Mouse (Mus musculus) kidney, postnatal 0 days (tissue): ENCODE data around the gene Stum. TPM values are rescaled to one million over a fixed set of nuclear protein-coding genes. Genes with fewer than 3 reads are reported as not detected.
A peak's percentile ranks its signal among the peaks of the same experiment; 100 is the strongest.

Experiments
- ATAC-seq: fragments of 200-750 bp; cut with Nextera tagmentation; replicated peaks from 2 replicates; pipeline ENCODE4 v1.8.0; 2017; ENCODE audit warnings: low read depth, moderate number of reproducible peaks, moderate TSS enrichment, moderate library complexity; ENCODE audit not compliant: low FRiP score
- DNase-seq: peaks from one replicate; pipeline ENCODE4 v3.0.0-alpha.2; 2016; ENCODE audit warnings: low spot score
- H3K27ac ChIP-seq: fragments of 300-500 bp; sonication (generic); 2 replicates; pipeline ENCODE4 v1.5.1; 2014; ENCODE audit warnings: mild to moderate bottlenecking
- H3K27me3 ChIP-seq: fragments of 300-500 bp; sonication (generic); 2 replicates; pipeline ENCODE4 v1.6.1; 2014; ENCODE audit warnings: low read length, mixed read lengths; ENCODE audit not compliant: insufficient read depth
- H3K36me3 ChIP-seq: fragments of 300-500 bp; sonication (generic); 2 replicates; pipeline ENCODE4 v1.6.1; 2014; ENCODE audit warnings: low read length, mixed read lengths; ENCODE audit not compliant: insufficient read depth
- H3K4me1 ChIP-seq: fragments of 300-500 bp; sonication (generic); replicated peaks from 2 replicates; pipeline ENCODE4 v1.6.1; 2014; ENCODE audit warnings: antibody characterized with exemption, low read length, mixed read lengths; ENCODE audit not compliant: insufficient read depth
- H3K4me2 ChIP-seq: fragments of 300-500 bp; sonication (generic); 2 replicates; pipeline ENCODE4 v1.6.1; 2014; ENCODE audit warnings: mild to moderate bottlenecking, low read length, moderate library complexity, mixed read lengths
- H3K4me3 ChIP-seq: fragments of 300-500 bp; sonication (generic); replicated peaks from 2 replicates; pipeline ENCODE4 v1.5.1; 2014; ENCODE audit warnings: low read depth, low read length
- H3K9ac ChIP-seq: fragments of 300-500 bp; sonication (generic); 2 replicates; pipeline ENCODE4 v1.6.1; 2014; ENCODE audit warnings: low read depth, low read length
- H3K9me3 ChIP-seq: fragments of 300-500 bp; sonication (generic); replicated peaks from 2 replicates; pipeline ENCODE4 v1.6.1; 2016; ENCODE audit warnings: low read length, inconsistent platforms, mixed read lengths
- CTCF ChIP-seq: IDR thresholded peaks from 2 replicates; pipeline ENCODE4 v1.5.1; 2016; ENCODE audit warnings: antibody characterized with exemption, low read depth, mild to moderate bottlenecking, moderate library complexity
- WGBS: fragments of 180-500 bp; shearing (Covaris S2); extraction: QIAGEN DNeasy Blood & Tissue Kit; methylation state at CpG from one replicate; pipeline ENCODE4 v1.1.7; 2014; 5-methylcytosine and 5-hydroxymethylcytosine counted together
- polyA plus RNA-seq: library from polyadenylated mRNA; unstranded; fragments of >200 nt; fragmentation: Nextera tagmentation; extraction: Ambion mirVana; gene quantifications from 2 replicates; pipeline ENCODE4 v1.2.1, GENCODE M21; 2015

Gene Stum
- polyA plus RNA-seq, 1 experiment from 2014 or later = 1.0 TPM

GRCm38 (mm10) chr1:180462983-180463475, 20.3 kb downstream of the Stum start:
- WGBS = 91% methylated on average over 5 of the region's 5 CpGs
- ATAC-seq (no peak), DNase-seq (no peak)
- H3K4me2 ChIP-seq = no peak overlapping the region
- no peaks in the 10 kb centered on the region for H3K4me1 ChIP-seq
- no peak overlapping the region for H3K4me3 ChIP-seq
- no peaks in the 10 kb centered on the region for H3K27me3 ChIP-seq
- H3K36me3 ChIP-seq = no peaks in the 10 kb centered on the region
- TF ChIP-seq CTCF = no peak
- no peak overlapping the region for H3K9ac ChIP-seq
- H3K27ac ChIP-seq = no peak overlapping the region
- no peaks in the 10 kb centered on the region for H3K9me3 ChIP-seq

DNA sequence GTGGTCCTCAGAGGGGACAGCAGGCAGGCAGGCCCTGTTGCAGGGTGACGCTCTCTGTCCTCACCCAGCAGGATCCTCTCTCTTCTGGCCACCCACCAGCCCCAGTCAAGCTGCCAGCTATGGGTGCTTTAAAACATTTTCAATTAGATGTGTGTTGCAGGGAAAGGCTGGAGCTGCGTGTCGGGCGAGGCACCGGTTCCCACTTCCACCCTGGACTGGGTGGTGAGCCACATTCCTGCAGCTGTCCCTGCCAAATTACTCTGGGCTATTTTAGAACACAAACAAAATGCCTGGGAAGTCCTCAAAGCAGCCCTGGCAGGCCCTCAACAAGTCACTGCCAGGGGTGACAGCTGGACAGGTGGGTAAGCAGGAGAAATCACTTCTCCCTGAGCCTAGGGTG, 20.9 kb downstream of the Stum start:
- H3K9me3 ChIP-seq = no peaks in the 10 kb centered on the region
- TF ChIP-seq CTCF = no peak
- no peaks in the 10 kb centered on the region for H3K4me1 ChIP-seq
- DNase-seq = no peak
- no peak overlapping the region for H3K4me2 ChIP-seq
- 74% methylated on average over 5 of the region's 5 CpGs for WGBS
- no peak overlapping the region for H3K4me3 ChIP-seq
- H3K27me3 ChIP-seq = no peaks in the 10 kb centered on the region
- H3K9ac ChIP-seq = no peak overlapping the region
- no peaks in the 10 kb centered on the region for H3K36me3 ChIP-seq
- no peak overlapping the region for H3K27ac ChIP-seq
- no peak for ATAC-seq

DNA sequence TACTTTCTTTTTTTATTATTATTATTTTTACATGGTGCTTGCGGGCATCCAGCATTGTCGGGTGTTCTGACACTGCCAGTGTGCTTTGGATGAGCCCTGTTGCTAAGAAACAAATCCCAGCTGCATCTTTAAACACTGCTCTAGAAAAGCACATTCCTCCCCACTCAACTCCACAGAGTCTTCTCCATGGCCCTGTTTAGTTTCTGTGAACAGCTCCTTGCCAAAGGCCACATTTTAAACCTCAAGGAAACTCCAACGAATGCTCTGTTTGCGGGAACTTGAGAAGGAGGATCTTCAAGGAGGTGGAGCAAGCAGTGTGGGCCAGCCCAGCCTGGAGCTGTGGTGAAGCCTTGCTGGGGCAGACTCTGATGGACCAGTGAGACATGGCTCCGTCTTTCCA, 22.6 kb downstream of the Stum start:
- H3K27ac ChIP-seq = no peak overlapping the region
- ATAC-seq = no peak
- no peaks in the 10 kb centered on the region for H3K9me3 ChIP-seq
- H3K4me2 ChIP-seq = no peak overlapping the region
- no peaks in the 10 kb centered on the region for H3K27me3 ChIP-seq
- no peak for TF ChIP-seq CTCF
- H3K9ac ChIP-seq = no peak overlapping the region
- 41% methylated on average over 5 of the region's 5 CpGs for WGBS
- no peaks in the 10 kb centered on the region for H3K36me3 ChIP-seq
- no peaks in the 10 kb centered on the region for H3K4me1 ChIP-seq
- H3K4me3 ChIP-seq = no peak overlapping the region
- DNase-seq = peak; percentile 60

DNA sequence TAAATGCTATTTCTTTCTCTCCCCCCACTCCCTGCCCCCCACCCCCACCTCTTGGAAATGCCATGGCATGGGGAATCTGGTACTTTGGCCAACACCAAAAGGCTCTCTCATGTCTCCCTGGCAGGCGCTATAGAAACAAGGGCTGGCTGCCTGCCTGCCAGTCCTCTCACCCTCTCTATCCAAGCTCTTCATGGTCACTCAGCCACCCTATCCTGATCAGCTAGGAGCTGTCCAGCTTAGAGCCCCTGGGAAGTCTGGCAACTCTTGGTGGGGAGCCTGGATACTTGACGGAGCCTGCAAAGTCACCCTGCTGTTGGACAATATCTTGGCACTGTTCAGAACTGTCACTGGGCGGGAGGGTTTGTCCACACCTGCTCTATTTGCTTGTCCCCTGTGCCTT, 24.6 kb downstream of the Stum start:
- no peak overlapping the region for H3K4me2 ChIP-seq

DNA sequence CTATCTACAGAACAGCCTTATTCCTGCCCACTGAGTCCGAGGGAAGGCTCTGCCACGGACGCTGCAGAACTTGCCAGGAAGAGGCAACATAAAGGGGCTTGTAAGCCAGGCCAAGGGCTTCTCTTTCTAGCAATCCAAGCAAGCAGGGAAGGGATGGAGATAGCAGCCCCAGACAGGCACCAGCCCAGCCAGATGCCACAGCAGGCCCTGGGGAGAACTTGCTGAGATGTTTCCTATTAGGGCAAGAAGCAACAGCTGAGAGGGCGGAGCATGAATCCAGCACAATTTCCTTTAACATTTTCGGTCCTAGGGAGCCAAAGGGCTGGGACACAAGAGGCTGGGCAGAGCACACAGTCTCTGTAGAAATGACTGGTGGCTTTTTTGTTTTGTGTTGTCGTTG, 25.0 kb downstream of the Stum start:
- H3K4me2 ChIP-seq = no peak overlapping the region
- no peak overlapping the region for H3K27ac ChIP-seq
- no peaks in the 10 kb centered on the region for H3K9me3 ChIP-seq
- no peak overlapping the region for H3K4me3 ChIP-seq
- no peak for TF ChIP-seq CTCF
- DNase-seq = peak; percentile 14
- ATAC-seq = no peak
- H3K36me3 ChIP-seq = no peaks in the 10 kb centered on the region
- H3K9ac ChIP-seq = no peak overlapping the region
- H3K4me1 ChIP-seq = no peaks in the 10 kb centered on the region
- 55% methylated on average over 6 of the region's 6 CpGs for WGBS
- H3K27me3 ChIP-seq = no peaks in the 10 kb centered on the region

More for the DNA sequence above, 24.6 kb downstream of the Stum start:
- Histone ChIP-seq H3K4me1 (no peaks in the 10 kb centered on the region), H3K9ac (no peak overlapping the region), H3K27me3 (no peaks in the 10 kb centered on the region), H3K27ac (no peak overlapping the region), H3K36me3 (no peaks in the 10 kb centered on the region), H3K9me3 (no peaks in the 10 kb centered on the region), H3K4me3 (no peak overlapping the region)
- TF ChIP-seq CTCF = no peak
- no peak for ATAC-seq
- 46% methylated on average over 3 of the region's 3 CpGs for WGBS
- peak; percentile 57 for DNase-seq

GRCm38 (mm10) chr1:180449641-180450040, 33.7 kb downstream of the Stum start:
- no peaks in the 10 kb centered on the region for H3K9me3 ChIP-seq
- DNase-seq = no peak
- H3K4me3 ChIP-seq = no peak overlapping the region
- no peak for TF ChIP-seq CTCF
- no peak for ATAC-seq
- H3K27ac ChIP-seq = no peak overlapping the region
- 0 out of 2 replicates have a peak, but pooled peaks cover 3% of the 10 kb centered on the region for H3K4me1 ChIP-seq
- H3K4me2 ChIP-seq = no peak overlapping the region
- no peaks in the 10 kb centered on the region for H3K27me3 ChIP-seq
- WGBS = 63% methylated on average over 2 of the region's 2 CpGs
- H3K36me3 ChIP-seq = no peaks in the 10 kb centered on the region
- H3K9ac ChIP-seq = no peak overlapping the region

- H3K4me2 ChIP-seq = no peak overlapping the region
- DNase-seq (no peak), ATAC-seq (no peak)
- no peaks in the 10 kb centered on the region for H3K9me3 ChIP-seq
- no peak for TF ChIP-seq CTCF
- no peak overlapping the region for H3K4me3 ChIP-seq
- no peaks in the 10 kb centered on the region for H3K36me3 ChIP-seq
- H3K27ac ChIP-seq = no peak overlapping the region
- H3K4me1 ChIP-seq = 0 out of 2 replicates have a peak, but pooled peaks cover 3% of the 10 kb centered on the region
- H3K27me3 ChIP-seq = no peaks in the 10 kb centered on the region
- WGBS = 61% methylated on average over 3 of the region's 3 CpGs
- no peak overlapping the region for H3K9ac ChIP-seq
Observed at GRCm38 (mm10) chr1:180444411-180444810, 38.9 kb downstream of the Stum start.
